1 mouse cellular context compared by ENCODE assay signal in genomic region chr11:115427482-115428331, GRCm38 (mm10).
TF ChIP-seq lines count a peak whose summit lies in the region.

No protein-coding gene starts in this region.

TF ChIP-seq in CH12.LX, 34 proteins besides CTCF, POLR2A, EP300 and RAD21:
- TF ChIP-seq ELF1 (IDR thresholded peaks at IDR 0.05; ENCODE audit: low read depth, low read length) (peak; percentile 26; the same call in 1 of the 2 replicates), MAZ (IDR thresholded peaks at IDR 0.05; ENCODE audit: low read depth, low read length) (peak; percentile 72), JUND (conservative IDR thresholded peaks at IDR 0.05; ENCODE audit: low read depth, low read length) (no peak; the same call in 1 of the 2 replicates), HCFC1 (IDR thresholded peaks at IDR 0.05; ENCODE audit: low read depth, low read length) (peak; percentile 49), JUN (IDR thresholded peaks at IDR 0.05; ENCODE audit: insufficient read depth, low read depth, low read length) (no peak), CHD1 (IDR thresholded peaks at IDR 0.05; ENCODE audit: low read depth, low read length) (no peak), MAX (IDR thresholded peaks at IDR 0.05; ENCODE audit: low read length) (no peak), NELFE (IDR thresholded peaks at IDR 0.05; ENCODE audit: low read depth, low read length) (no peak; the same call in 1 of the 2 replicates), MYC (IDR thresholded peaks at IDR 0.05; ENCODE audit: low read depth, low read length) (peak; percentile 47), USF2 (conservative IDR thresholded peaks at IDR 0.05; ENCODE audit: low read depth, low read length) (no peak), SIN3A (IDR thresholded peaks at IDR 0.05; ENCODE audit: low read length) (peak; percentile 51; the same call in 1 of the 2 replicates), PAX5 (IDR thresholded peaks at IDR 0.05; ENCODE audit: low read length) (no peak), E2F4 (IDR thresholded peaks at IDR 0.05; ENCODE audit: insufficient replicate concordance, low read depth, low read length) (no peak), MAFK (IDR thresholded peaks at IDR 0.05; ENCODE audit: insufficient replicate concordance, low read length) (no peak), CHD2 (IDR thresholded peaks at IDR 0.05; ENCODE audit: low read length) (no peak), IRF4 (IDR thresholded peaks at IDR 0.05; ENCODE audit: low read depth, low read length) (peak; percentile 61), BHLHE40 (IDR thresholded peaks at IDR 0.05; ENCODE audit: low read depth, low read length) (no peak), NRF1 (IDR thresholded peaks at IDR 0.05; ENCODE audit: low read depth, low read length) (no peak), MEF2A (IDR thresholded peaks at IDR 0.05; ENCODE audit: borderline replicate concordance, low read depth, low read length) (0 out of 2 replicates have a peak, but pooled peaks have one; percentile 17), POLR2AphosphoS2 (IDR thresholded peaks at IDR 0.05; ENCODE audit: low read depth, low read length) (no peak), GABPA (IDR thresholded peaks at IDR 0.05; ENCODE audit: insufficient replicate concordance, low read depth, low read length) (no peak), ZMIZ1 (IDR thresholded peaks at IDR 0.05; ENCODE audit: low read depth, low read length) (no peak), KAT2A (IDR thresholded peaks at IDR 0.05; ENCODE audit: insufficient replicate concordance, low read length) (no peak), SMC3 (IDR thresholded peaks at IDR 0.05; ENCODE audit: low read depth, low read length) (peak; percentile 82), RCOR1 (conservative IDR thresholded peaks at IDR 0.05; ENCODE audit: low read depth, low read length) (no peak), USF1 (IDR thresholded peaks at IDR 0.05; ENCODE audit: low read depth, low read length) (no peak), ZC3H11A (IDR thresholded peaks at IDR 0.05; ENCODE audit: low read depth, low read length) (no peak), ETS1 (conservative IDR thresholded peaks at IDR 0.05; ENCODE audit: low read depth, low read length) (peak; percentile 28; the same call in 1 of the 2 replicates), ZKSCAN1 (IDR thresholded peaks at IDR 0.05; ENCODE audit: borderline replicate concordance, low read depth, low read length) (no peak), TCF12 (IDR thresholded peaks at IDR 0.05; ENCODE audit: low read depth, low read length) (0 out of 2 replicates have a peak, but pooled peaks have one; percentile 33), MXI1 (IDR thresholded peaks at IDR 0.05; ENCODE audit: low read depth, low read length) (no peak; the same call in 1 of the 2 replicates), UBTF (IDR thresholded peaks at IDR 0.05; ENCODE audit: low read depth, low read length) (no peak), TBP (conservative IDR thresholded peaks at IDR 0.05; ENCODE audit: low read depth, low read length) (no peak), ZNF384 (IDR thresholded peaks at IDR 0.05; ENCODE audit: low read depth, low read length) (no peak)
